Mouse (Mus musculus) embryo, embryonic 11 days (tissue): ENCODE measurements around the gene Vgf.

ENCODE experiments used
- DNase-seq: peaks from one replicate; pipeline ENCODE4 v3.0.0-alpha.2; 2015

Vgf gene

GRCm38 (mm10) chr5:137073141-137073540, 46.9 kb downstream of the Vgf start:
- DNase-seq: no peak

- DNase-seq: no peak
Measured at GRCm38 (mm10) chr5:137074191-137074651, 48.0 kb downstream of the Vgf start.

- DNase-seq: no peak
Measured at GRCm38 (mm10) chr5:137075726-137076125, 49.5 kb downstream of the Vgf start.

- DNase-seq: peak; percentile 13
Measured at GRCm38 (mm10) chr5:137076191-137076930, 50.2 kb downstream of the Vgf start.

- no peak for DNase-seq
Measured at GRCm38 (mm10) chr5:137077187-137077586, 51.0 kb downstream of the Vgf start.

- DNase-seq: no peak
Measured at GRCm38 (mm10) chr5:137078041-137078440, 51.8 kb downstream of the Vgf start.

GRCm38 (mm10) chr5:137078616-137079015, 52.4 kb downstream of the Vgf start:
- DNase-seq: peak; percentile 12

GRCm38 (mm10) chr5:137079849-137080248, 53.7 kb downstream of the Vgf start:
- peak; percentile 12 for DNase-seq
